Mouse (Mus musculus) CH12.LX (cell line): ENCODE measurements around the gene Robo1.

ENCODE experiments used
- CTCF ChIP-seq, 2 experiments: IDR thresholded peaks in 1 of 2; conservative IDR thresholded peaks in 1 of 2; 2 replicates each; pipeline ENCODE4 v1.5.1; 2011 to 2012; ENCODE audit warnings: low read depth in 2 of 2, low read length in 2 of 2, improper control_type of control experiment in 1 of 2, inconsistent platforms in 1 of 2, mild to moderate bottlenecking in 1 of 2, moderate library complexity in 1 of 2
- EP300 ChIP-seq: IDR thresholded peaks from 2 replicates; pipeline ENCODE4 v1.6.1; 2011; ENCODE audit warnings: low read length, improper control_type of control experiment
- MEF2A ChIP-seq: IDR thresholded peaks from 2 replicates; pipeline ENCODE4 v1.6.1; 2014; ENCODE audit warnings: low read depth, mild to moderate bottlenecking, inconsistent platforms, low read length, improper control_type of control experiment, borderline replicate concordance
- MXI1 ChIP-seq: IDR thresholded peaks from 2 replicates; pipeline ENCODE4 v1.6.1; 2011; ENCODE audit warnings: mild to moderate bottlenecking, low read depth, low read length, improper control_type of control experiment
- NELFE ChIP-seq: IDR thresholded peaks from 2 replicates; pipeline ENCODE4 v1.6.1; 2011; ENCODE audit warnings: low read depth, low read length, improper control_type of control experiment
- POLR2A ChIP-seq: IDR thresholded peaks from 2 replicates; pipeline ENCODE4 v1.6.1; 2011; ENCODE audit warnings: low read depth, mild to moderate bottlenecking, improper control_type of control experiment, low read length
- POLR2AphosphoS2 ChIP-seq: IDR thresholded peaks from 2 replicates; pipeline ENCODE4 v1.6.1; 2011; ENCODE audit warnings: low read depth, low read length, improper control_type of control experiment
- RCOR1 ChIP-seq: conservative IDR thresholded peaks from 2 replicates; pipeline ENCODE4 v1.6.1; 2012; ENCODE audit warnings: low read depth, mild to moderate bottlenecking, inconsistent platforms, low read length, improper control_type of control experiment
- TCF12 ChIP-seq: IDR thresholded peaks from 2 replicates; pipeline ENCODE4 v1.6.1; 2014; ENCODE audit warnings: low read depth, mild to moderate bottlenecking, inconsistent platforms, low read length, improper control_type of control experiment
- USF1 ChIP-seq: IDR thresholded peaks from 2 replicates; pipeline ENCODE4 v1.6.1; 2014; ENCODE audit warnings: low read depth, mild to moderate bottlenecking, inconsistent platforms, low read length, improper control_type of control experiment
- ZC3H11A ChIP-seq: IDR thresholded peaks from 2 replicates; pipeline ENCODE4 v1.6.1; 2012; ENCODE audit warnings: low read depth, mild to moderate bottlenecking, inconsistent platforms, low read length, improper control_type of control experiment
- ZNF384 ChIP-seq: IDR thresholded peaks from 2 replicates; pipeline ENCODE4 v1.6.1; 2012; ENCODE audit warnings: low read depth, low read length, improper control_type of control experiment, inconsistent platforms

- TF ChIP-seq MEF2A (no peak), USF1 (no peak), CTCF (conservative IDR thresholded peaks at IDR 0.05 in 1 of 2, IDR thresholded peaks at IDR 0.05 in 1 of 2; ENCODE audit: low read depth in 2 of 2, low read length in 2 of 2) (no peak), EP300 (no peak), ZNF384 (no peak), MXI1 (no peak), POLR2AphosphoS2 (no peak), ZC3H11A (no peak), NELFE (no peak), POLR2A (no peak), RCOR1 (no peak), TCF12 (no peak)
Measured at GRCm38 (mm10) chr16:72685604-72686479, 377.7 kb downstream of the Robo1 start.
